Mouse (Mus musculus) natural killer cell, adult 2 months (primary cell): ENCODE results near the gene Arsj.

Source experiments
- DNase-seq, 2 experiments: peaks; one replicate each; pipeline ENCODE4 v3.0.0; 2022; ENCODE audit warnings: low spot score in 2 of 2

Gene Arsj

DNA sequence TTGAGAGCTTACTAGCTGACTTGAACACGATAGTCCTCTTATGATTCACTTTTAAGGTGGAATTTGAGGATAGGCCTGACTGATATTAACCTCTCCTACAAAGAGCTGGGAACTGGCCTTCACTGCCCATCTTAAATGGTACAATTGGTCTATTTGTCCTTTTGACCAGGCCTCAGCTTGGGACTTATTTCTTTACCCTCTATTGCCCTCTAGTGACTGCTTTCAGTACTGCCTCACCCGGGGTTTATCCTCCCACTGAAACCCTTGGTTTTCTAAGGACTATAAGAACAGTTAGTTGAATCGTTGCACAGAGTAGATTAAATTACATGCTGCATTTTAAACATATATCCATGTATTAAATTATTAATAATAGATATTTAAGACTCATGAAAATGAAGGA, 39.4 kb downstream of the Arsj start:
- peak; percentile 5 to 39 for DNase-seq

DNA sequence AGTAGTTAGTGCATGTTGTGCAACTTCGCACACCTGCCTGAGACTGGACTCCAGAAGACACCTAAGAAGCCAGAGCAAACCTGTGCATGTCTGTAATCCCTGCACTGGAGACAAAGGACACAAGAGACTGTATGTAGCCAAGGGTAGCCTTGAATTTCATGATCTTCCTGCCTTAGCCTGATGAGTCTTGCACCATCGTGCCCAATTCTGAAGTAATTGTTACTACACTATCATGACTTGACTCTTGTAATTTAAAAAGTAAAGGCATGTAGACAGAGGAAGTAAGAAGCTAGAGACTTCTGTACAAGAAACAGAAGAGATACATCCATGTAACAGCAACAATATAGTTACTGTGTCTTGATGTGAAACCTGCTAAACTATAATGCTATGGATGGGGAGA, 40.7 kb downstream of the Arsj start:
- no peak for DNase-seq

DNA sequence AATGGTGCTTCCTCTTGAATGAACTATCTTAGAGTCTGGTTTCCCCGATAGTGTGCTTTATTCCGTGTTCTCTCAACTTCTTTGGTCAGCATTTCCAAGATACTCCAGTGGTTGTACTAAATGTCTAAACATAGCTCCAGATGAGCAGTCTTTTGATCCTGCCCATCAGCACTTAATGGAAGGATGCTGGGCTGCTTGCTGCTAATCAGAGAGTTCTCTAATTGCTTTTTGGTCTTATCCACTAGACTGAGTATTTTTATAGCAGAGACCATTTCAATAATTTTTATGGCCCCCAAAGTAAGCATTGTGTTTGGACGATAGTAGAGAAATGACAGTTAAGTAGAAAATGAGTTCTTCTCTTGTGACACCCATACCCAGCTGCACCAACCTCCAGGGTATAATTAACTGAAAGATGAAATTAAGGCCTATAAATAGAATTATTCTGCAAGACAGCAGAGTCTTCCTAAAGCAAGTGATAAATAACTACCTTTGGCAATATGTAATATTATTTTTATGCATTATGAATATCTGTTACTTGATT, 67.1 kb downstream of the Arsj start:
- no peak for DNase-seq

DNA sequence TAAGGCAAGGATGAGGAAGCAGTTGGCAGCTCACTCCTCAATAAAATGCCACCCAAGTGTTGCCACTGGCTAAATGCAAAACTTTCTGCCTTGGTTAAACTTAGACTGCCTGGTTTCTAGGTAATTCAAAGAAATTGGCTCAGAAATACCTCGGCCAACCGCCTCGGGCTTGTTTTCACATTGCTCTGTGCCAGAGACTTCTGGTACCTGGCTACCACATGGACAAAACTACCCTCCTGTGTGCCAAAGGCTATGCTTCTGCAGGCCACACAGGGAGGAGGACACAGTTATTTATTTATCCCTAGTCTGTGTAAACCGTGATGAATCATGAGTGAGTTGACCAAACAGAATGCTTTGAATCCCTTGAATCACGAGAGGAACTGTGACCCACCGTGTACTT, 75.8 kb downstream of the Arsj start:
- no peak for DNase-seq

DNA sequence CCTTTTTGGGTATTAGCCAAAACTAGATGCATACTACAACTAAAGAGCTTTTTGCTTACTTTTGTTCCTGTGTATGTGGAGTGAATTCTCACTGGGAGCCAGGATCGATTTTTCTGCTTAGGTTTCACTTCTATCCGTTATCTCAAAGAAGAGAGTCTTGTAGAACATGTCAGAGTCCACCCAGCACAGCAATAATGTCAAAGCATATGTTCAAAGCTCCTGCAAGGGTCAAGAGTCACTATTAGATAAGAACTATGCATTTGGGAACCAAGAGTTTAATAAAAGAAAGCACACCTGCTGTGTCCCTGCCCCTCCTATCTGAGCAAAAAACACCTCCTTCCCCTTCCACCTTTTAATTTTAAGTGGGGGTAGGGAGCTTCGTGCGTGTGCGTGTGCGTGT, 85.6 kb downstream of the Arsj start:
- DNase-seq, result no peak

DNA sequence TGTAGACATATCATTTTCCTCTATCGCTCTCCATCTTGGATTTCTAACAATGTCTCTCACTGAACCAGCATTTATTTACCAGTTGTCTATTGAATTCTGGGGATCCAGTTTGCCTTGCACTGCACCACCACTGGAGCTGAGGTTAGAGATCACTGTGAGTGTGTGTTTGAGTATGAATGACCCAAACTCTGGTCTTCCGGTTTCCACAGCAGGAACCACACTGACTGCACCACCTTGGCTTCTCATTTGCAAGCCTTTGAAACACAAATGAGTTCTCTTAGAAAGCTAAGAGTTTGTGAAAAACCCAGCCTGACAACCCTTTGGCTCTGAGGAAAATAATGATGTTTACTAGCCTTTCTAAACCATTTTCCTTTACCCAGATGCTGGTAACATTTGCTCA, 86.0 kb downstream of the Arsj start:
- DNase-seq, result no peak

DNA sequence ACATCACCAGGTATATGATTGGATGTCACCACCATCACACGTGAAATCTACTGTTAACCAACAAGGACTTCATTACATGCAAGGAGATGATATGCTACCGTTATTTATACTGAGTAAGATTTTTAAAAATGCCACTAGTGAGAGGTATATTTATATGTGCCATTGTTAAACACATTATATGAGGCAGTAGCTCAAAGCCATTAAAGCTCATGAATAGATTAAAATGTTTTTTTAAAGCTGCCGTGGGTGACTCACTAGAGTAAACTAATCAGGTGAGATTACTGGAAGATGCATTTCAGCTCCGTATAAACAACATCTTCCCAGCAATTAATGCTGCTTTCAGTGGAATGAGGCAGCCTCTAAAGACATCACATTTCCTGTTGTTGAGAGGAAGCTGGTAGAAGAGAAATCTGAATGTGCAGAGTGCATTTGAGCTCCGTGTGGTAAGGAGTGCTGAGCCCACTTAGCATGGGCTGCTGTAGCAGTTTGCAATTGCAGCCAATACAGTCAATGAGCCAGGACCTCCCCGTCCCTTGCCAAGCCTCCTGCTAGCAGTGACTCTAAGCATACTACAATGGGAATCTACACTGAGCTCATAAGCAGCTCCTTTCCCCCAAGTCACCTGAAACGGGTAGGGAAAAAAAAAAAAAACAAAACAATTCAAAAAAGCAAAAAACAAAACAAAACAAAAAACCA, 92.5 kb downstream of the Arsj start:
- DNase-seq, result no peak

DNA sequence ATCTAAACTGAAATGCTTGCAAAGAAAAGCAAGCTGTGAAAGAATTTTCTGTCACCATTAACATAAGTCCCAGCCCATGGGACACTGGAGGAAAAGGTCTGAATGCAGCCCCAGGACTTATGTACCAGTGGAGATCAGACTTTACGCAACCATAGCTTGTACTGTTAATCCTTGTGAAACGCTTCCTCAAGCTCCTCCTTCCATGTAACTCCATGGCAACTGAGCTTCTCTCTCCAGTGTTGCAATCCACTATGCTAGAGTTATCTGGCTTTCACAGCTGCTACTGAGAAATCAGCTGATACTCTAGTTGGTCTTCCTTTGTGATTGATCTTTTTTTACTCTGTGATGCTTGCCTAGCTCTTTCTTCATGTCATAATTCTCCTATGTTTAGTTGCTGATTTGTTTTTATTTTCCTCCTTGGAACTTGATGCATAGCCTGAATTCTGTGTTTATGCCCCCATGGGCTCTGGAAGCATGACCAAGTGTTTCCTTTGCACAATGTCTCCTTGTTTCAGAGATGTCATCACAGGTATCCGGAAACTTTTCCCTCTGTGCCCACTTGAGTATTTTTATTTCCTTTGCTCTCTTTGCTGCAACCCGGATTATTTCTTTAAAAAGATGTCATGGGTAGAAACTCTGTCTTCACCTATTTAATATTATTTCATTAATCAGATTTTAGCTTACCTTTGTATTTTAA, 99.8 kb downstream of the Arsj start:
- DNase-seq, result no peak

DNA sequence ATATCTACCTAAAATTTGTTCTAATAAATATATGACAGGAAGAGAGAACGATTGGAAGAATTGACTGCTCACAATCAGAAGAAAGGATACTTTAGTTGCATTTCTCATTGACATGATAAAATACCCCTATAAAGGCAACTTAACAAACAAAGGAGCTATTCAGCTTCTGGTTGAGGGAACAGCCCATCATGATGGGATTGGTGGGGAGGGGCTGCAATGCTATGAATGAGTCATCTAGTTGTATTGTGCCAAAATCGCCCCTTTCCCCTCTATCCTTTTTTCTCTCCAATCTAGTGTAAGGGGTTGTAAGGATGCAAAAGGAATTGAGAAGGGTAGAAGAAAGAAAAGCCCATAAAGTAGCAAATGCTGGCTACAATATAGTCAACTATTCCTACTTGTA, 100.8 kb downstream of the Arsj start:
- no peak for DNase-seq
